Mouse (Mus musculus) cerebellum, adult 2 months (tissue): ENCODE measurements around the gene 4933430I17Rik.

Source experiments
- CTCF ChIP-seq: fragments of 200-500 bp; IDR thresholded peaks from 2 replicates; pipeline ENCODE4 v1.5.1; 2011; ENCODE audit warnings: low read depth, mild to moderate bottlenecking, control low read depth, low read length, moderate library complexity, borderline replicate concordance; ENCODE audit not compliant: insufficient read depth
- POLR2A ChIP-seq: fragments of 200-500 bp; IDR thresholded peaks from 2 replicates; pipeline ENCODE4 v1.6.1; 2011; ENCODE audit warnings: low read length, control low read depth, borderline replicate concordance; ENCODE audit not compliant: insufficient read depth

DNA sequence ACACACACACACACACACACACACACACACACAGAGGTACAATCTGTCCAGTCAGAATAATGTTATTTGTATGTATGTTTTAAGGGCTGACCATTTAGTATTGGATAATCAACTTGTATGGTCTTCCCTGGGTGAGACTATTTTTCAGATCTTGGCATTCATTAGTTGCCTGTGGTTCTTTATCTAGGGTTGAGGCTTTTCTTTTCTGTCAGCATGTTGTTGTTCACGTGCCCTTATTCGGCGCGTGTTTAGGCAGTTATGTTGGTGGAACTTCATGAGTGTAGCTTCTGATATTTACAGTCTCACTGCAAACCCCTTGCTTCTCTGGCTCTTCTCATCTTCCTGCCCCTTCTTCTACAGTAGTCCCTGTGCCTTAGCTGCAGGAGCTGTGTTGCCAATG, 2.5 kb downstream of the 4933430I17Rik start:
- TF ChIP-seq CTCF = no peak
- TF ChIP-seq POLR2A = no peak
